Mouse (Mus musculus) lung, postnatal 0 days (tissue): ENCODE measurements around the gene Phgr1.

Experiments used
- CTCF ChIP-seq: IDR thresholded peaks from 2 replicates; pipeline ENCODE4 v1.5.1; 2016; ENCODE audit warnings: antibody characterized with exemption, mild to moderate bottlenecking
- EP300 ChIP-seq: IDR thresholded peaks from 2 replicates; pipeline ENCODE4 v1.6.1; 2016; ENCODE audit warnings: antibody characterized with exemption, mild to moderate bottlenecking, control low read depth

DNA sequence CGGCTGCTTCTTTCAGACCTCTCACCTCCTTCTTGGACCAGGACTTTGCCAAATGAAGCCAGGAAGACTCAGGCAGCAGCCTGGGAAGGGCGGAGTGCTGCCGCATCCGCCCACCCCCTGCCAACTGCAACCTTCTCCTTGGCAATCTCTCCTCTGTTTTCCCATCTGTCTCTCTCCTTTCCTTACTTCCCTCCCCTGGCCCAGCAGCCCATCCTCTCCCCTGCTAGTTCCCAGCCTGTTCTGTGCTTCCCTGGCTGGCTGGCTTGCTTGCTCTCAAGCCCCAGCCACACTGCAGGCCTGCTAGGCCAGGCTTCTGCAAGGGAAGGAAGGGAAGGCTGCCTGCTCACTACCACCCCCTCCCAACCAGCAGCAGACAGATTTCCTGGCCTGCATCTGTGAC is 3.3 kb downstream of the Phgr1 start:
- TF ChIP-seq CTCF, result peak; percentile 29
- TF ChIP-seq EP300, result no peak
